Mouse (Mus musculus): ENCODE data around the gene Gm20518.

The Gm20518 gene

DNA sequence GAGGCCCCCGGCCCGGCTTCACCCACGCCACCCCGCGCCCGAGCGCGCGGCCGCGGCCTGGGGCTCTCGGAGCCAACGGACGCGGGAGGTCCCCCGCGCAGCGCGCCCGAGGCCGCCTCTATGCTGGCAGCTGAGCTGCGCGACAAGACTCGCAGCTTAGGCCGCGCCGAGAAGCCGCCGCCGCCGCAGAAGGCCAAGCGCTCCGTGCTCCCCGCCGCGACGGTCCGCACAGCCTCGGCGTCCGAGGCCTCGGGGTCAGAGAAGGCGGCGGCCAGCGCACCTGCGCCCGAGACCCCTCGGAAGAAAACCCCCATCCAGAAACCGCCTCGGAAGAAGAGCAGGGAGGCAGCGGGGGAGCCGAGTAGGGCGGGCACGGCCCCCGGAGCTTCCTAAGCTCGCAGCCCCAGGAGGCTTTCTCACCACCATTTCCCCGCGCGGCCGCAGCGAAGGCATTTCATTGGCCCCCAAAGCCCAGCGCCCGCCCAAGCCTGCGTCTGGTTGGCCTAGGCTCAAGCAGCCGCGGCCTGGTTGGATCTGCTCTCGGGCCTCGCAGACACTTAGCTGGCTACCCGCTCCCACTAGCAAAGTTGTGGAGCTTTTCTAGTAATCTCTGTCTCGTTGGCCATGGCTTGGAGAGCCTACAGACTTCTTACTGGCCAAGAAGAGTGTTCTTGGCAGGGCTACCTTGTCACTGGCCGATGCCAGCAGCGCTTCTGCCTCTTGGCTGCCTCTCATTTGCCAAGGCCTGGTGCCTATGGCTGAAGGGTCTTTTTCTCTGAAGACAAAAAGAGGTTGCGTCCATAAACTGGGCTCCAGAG, 84.1 kb downstream of the Gm20518 start:
- DNase-seq (ENCODE audit: extremely low read depth, low read depth, low spot score), result no peak

DNA sequence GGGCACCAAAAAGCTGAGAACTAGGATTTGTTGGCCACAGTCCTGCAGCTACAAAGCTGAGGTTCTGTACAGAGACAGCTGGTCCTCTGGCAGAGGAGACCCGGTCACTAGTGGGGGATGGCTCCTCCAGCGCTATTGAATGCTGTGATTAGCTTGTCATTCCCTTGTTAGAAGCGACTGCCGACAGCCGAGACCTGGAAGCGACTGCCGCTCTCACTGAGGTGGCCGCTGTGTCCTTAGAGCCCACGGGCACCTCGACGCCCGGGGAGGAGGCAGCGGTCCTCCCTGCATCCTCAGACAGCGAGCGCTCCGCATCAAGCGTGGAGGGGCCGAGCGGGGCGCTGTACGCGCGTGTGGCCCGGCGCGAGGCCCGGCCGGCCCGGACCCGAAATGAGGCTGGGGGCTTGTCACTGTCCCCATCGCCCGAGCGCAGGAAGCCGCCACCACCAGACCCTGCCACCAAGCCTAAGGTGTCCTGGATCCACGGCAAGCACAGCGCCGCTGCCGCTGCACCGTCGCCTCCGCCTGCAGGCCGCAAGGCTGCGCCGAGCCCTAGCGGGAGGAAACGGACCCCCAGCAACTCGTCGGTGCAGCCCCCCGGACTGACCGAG, 84.8 kb downstream of the Gm20518 start:
- no peak for DNase-seq (ENCODE audit: extremely low read depth, low read depth, low spot score)

DNA sequence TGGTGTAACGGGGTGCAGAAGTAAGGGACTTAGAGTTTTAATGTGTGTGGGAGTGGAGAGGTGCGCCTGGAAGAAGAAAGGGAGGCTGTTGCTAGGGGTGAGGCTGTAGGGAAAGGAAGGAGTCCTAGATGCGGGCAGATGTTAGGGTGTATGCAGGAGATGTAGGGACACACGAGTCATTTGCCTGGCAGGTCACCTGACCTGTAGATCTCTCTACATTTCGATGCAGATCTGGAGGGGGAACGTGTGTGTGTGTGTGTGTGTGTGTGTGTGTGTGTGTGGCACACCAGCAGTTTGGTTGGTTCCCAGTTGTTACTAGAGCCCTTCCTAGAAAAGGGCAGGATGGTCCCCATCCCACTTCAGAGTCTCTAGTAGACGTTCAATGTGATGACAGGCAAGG, 86.5 kb downstream of the Gm20518 start:
- DNase-seq (ENCODE audit: extremely low read depth, low read depth, low spot score), result no peak

DNA sequence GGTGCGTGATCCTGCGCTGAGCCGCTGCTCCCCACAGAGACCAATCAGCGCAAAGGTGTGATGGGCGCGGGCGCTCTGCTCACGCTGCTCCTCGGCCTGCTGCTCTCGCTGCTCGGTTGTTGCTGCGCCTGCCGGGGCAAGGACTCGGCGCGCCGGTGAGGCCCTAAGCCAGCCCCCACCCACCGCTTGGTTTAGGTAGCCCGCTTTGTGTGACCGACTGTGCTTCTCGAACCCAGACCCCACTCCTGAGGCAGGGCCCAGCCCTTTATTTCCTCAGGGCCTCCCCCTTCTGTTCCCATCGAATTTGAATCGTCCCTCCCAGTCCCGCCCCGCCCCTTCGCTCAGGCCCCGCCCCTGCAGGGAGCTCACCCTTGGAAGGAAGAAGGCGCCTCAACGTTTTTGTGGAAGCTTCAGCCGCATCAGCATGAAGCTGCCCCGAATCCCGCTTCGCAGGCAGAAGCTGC, 87.0 kb downstream of the Gm20518 start:
- DNase-seq (ENCODE audit: extremely low read depth, low read depth, low spot score), result no peak

DNA sequence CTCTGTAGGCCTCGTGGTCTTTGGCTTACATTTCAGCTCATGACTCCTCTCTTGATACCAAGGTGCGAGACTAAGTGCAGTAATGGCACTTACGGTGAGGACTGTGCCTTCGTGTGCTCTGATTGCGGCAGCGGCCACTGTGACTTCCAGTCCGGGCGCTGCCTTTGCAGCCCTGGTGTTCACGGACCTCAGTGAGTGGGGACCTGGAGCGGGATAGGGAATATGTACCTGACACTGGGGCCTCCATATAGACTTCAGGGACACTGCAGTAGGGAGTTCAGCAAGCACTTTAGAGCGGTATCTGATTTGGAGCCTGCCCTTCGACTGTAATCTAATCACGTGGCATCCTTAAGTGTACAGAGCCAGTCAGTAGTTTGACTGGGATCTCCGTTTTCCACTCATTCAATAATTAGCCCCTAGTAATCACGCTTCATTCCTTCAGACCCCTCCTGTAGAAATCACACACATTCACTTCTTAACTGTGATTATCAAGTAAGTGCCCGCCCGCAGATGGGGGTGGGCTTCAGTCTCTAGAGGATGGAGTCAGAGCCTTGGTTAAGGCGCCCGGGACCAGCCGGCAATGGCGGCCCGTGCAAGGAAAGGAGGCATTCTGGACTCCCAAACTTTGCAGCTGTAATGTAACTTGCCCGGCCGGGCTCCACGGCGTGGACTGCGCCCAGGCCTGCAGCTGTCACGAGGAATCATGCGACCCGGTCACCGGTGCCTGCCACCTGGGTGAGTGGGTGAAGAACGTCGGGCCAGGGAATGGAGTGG, 87.6 kb downstream of the Gm20518 start:
- DNase-seq (ENCODE audit: extremely low read depth, low read depth, low spot score), result no peak

DNA sequence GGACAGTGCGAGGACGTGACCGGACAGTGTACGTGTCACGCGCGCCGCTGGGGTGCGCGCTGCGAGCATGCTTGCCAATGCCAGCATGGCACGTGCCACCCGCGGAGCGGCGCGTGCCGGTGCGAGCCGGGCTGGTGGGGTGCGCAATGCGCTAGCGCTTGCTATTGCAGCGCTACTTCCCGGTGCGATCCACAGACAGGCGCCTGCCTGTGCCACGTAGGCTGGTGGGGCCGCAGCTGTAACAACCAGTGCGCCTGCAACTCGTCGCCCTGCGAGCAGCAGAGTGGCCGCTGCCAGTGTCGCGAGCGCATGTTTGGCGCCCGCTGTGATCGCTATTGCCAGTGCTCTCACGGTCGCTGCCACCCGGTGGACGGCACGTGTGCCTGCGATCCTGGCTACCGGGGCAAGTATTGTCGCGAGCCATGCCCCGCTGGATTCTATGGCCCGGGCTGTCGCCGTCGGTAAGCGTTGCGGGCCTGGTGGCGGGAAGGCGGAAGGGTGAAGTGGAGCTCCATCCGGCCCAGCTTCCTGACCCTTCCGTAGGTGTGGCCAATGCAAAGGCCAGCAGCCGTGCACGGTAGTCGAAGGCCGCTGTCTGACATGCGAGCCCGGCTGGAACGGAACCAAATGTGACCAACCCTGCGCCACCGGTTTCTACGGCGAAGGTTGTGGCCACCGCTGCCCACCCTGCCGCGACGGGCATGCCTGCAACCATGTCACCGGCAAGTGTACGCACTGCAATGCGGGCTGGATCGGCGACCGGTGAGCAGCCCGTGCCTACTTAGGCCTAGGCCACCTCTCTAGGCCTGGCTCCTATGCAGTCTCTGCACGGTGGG, 88.4 kb downstream of the Gm20518 start:
- no peak for DNase-seq (ENCODE audit: extremely low read depth, low read depth, low spot score)

DNA sequence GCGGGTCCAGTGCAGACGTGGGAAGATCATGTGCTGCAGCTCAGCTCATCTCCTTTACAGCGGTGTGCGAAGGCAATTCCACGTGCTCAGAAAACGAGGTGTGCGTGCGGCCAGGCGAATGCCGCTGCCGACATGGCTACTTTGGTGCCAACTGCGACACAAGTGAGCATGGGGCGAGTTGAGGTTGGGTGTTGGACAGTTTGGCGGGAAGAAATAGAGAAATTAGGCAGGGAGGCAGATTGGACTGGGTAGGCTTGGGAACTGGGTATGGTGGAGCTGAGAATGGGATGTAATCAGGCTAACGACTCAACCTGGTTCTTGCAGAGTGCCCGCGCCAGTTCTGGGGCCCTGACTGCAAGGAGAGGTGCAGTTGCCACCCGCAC, 89.0 kb downstream of the Gm20518 start:
- no peak for DNase-seq (ENCODE audit: extremely low read depth, low read depth, low spot score)

DNA sequence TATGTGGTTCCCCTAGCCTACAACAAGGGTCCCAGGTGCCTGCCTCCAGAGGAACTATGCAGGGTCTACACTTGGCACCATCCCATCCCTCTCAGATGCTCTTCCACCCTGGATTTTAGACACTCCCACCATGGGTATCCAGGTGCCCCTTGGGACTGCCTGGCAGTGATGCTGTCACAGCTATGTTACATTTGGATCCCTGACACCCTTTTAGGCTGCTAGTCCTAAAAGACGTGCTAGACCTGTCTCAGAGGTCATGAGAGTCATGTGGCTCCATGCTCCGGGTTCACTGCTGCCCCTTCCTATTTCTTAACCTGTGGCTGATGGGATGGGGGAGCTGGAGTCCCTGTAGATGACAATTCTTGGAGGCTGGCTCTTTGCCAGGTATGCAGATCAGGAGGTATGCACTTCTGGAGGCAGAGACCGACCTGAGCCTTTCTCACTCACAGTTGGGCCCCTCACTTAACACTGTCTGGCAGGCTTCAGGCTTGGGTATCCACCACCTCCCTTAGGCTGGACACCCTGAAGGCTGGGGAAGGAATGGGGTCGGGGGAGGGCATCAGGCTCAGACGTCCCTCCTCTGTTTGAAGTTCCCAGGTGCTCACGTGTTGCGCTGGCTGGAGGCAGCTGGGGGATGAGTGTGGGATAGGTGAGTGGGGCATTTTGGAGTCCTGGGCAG, 89.6 kb downstream of the Gm20518 start:
- DNase-seq (ENCODE audit: extremely low read depth, low read depth, low spot score), result no peak

DNA sequence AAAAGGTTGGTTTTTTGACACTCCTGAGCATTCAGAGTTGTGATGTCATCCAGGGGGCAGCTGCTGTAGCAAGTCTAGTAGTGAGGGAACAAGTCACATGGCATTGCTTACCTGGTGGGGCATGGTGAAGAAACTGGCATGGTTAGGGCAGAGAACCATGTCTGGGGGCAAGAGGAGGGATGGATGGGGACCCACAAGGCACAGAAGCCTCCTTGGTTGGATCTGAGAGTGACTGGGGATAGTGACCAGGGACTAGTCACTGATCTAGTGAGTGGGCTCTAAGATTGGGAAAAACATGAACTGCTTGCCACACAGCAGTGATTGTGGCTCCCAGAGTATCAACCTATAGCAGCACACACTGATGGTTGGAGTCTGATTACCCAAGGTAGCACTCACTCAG, 91.9 kb downstream of the Gm20518 start:
- no peak for DNase-seq (ENCODE audit: extremely low read depth, low read depth, low spot score)

DNA sequence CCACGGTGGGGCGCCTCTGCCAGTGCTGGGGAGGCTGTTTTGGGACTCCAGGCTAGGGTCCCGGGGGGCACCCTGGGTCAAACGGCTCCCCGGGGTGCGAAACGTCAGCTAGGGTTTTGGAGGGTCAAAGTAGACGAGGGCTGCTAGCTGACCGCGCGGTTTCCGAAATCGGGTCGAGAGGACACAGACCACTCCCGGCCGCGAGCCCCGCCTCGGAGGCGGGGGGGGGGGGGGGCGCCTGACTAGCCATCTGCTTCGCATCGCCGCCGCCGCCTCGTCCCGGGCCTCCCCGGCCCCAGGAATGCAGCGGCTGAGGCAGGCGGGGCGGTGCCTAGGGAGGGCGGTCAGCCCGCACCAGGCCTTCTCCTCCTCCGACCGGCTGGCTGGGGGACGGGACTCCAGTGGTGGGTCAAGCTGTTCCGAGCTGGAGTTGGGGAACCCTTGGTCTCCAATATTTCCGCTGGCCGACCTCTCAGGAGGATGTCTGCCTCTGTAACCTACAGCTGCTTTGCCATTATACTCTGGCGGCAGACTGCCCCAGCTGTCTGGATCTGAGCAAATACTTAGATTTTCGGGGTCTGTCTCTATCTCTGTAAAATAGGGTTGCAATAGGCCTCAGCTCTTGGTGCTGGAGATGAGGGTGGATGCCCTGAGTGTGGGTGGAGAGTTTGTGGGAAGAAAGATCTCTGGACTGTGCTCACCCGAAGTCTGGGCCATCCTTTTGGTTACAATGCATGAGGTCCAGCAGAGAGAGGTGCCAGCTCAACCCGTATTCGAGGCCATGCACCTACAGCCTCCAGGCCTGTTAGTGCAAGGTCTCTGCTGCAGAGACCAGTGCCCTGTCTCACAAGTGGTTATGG, 92.9 kb downstream of the Gm20518 start:
- DNase-seq (ENCODE audit: extremely low read depth, low read depth, low spot score), result no peak

DNA sequence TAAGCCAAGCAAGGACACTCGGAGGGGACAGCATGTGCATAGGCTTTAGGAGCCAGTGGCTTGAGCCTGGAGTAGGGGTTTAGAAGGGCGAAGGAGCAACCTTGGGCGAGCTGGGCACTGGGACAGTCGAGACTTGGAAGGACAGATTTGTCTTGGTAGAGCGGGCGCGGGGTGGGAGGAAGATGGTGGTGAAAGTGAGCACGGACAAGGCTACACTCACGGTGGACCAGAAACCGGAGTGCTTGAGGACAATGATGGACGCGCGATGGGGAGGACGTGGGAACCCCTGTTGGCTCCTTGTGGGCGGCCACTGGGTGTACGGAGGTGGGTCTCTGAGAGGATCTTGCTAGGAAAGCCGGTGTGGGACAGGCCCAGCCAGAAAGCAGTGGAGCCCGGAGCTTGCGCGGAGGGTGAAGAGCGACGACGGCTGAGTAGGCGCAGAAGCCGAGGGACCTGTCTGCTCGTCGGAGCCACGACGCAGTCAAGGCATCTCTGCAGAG, 93.6 kb downstream of the Gm20518 start:
- DNase-seq (ENCODE audit: extremely low read depth, low read depth, low spot score), result no peak

DNA sequence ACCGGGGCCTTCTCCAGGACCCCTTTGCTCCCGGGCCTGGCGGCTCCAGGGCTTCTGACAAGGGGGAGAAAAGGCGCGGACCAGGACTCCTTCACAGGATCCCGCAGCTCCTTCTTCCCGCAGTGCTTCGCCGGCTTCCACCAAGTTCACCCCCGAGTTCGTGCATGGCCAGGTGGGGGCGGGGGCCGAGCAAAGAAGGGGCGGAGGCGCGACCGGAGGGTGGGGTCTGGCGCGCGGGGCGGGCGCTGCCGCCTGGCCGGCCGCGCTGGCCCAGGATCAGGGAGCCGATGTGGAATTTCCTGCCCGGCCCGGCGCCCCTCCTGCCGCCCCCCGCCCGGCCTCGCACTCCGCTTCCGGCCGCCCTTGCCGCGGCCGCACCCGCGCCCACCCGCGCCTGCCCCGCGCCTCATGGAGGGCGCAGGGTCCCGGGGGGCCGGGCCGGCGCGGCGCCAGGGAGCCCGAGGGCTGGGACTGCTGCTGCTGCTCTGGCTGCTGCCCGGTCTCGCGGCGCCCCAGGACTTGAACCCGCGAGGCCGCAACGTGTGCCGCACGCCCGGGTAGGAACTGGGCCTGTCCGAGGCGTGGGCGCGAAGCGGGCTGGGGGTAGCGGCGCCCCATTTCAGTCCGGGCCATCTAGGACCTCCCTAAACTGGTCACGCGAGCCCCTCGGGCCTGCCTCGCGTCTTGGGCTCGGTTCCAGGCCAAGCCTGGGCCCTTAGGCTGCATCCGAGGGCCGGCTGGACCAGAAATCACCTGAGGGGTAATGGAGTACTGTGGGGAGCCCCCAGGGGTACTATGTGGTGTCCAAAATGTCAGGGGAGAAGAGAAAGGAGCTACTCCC, 94.3 kb downstream of the Gm20518 start, which contains the start of gene Scarf2:
Gene Scarf2 (plus strand): TSS at position 312 of the 841 bp plus-strand sequence.
- no peak for DNase-seq (ENCODE audit: extremely low read depth, low read depth, low spot score)

DNA sequence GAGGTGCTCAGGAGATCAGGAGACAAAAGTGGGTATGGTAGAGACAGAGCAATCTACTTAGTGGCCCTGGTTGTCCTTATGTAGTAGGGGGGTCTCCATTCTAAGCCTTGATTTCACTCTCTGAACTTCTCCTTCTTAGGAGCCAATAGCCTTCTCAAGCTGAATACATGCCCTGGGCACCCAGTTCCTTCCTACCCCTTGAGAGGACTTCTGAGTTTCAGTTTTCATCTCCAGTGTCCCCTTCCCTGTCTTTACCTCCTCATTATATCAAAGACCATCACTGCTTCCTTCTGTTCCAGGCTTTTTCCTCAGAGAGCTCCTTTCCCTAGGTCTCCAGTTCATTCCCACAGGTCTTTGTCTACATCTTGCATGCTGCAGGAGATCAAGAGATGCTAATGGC, 95.0 kb downstream of the Gm20518 start:
- DNase-seq (ENCODE audit: extremely low read depth, low read depth, low spot score), result no peak

DNA sequence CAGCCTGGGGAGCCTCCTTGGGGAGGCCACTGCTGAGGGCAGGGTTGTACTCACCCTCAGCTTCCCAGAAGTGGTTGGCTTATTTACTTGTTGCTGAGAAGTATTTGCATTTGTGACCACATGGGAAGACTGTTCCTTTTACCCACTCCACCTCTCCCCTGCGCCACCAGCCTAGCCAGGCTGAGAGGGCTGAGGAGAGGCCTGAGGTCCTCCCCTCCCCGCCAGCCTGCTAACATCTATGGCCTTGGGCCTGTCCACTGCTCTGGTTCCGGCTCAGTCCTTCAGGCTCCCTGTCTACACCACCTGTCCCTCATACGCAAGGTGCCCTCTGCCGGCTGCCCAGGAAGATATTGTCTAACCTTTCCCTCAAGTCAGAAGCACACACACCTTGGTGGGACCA, 95.8 kb downstream of the Gm20518 start:
- no peak for DNase-seq (ENCODE audit: extremely low read depth, low read depth, low spot score)

DNA sequence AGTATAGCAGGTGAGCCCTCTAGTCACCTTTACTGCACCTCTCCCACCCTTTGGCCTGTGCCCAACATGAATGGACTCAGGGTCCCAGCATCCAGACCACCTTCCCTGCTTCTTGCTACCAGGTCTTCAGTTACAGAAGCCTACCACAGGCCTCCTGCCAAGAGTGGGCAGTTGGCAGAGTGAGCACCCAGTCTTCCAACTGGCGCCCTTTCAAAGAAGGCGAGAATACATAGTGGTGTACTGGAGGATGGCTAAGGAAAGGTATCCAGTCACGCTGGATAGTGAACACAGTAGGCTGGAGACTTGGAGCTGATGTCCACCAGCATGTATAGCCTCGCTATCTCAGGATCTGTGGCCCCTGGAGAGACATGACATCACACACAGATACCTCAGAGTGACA, 97.4 kb downstream of the Gm20518 start:
- no peak for DNase-seq (ENCODE audit: extremely low read depth, low read depth, low spot score)

DNA sequence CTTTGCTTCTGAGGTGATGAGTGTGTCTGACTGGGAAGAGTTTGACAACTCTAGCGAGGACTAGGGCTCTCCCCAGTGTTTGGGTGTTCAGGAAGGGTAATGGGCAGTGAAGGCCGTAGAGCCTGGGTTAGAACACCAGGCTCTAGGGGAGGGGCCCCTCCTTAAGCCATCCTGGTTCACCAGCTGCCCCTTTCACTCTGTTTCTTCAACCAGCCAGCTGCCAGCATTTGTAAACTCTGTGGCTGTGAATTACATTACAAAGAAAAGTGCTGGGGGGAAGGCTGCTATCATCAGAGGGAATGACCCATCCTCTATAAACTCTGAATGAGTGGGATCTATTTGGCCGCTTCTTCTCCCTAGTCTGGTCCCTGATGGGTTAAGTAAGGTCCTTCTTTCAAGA, 98.7 kb downstream of the Gm20518 start:
- no peak for DNase-seq (ENCODE audit: extremely low read depth, low read depth, low spot score)

DNA sequence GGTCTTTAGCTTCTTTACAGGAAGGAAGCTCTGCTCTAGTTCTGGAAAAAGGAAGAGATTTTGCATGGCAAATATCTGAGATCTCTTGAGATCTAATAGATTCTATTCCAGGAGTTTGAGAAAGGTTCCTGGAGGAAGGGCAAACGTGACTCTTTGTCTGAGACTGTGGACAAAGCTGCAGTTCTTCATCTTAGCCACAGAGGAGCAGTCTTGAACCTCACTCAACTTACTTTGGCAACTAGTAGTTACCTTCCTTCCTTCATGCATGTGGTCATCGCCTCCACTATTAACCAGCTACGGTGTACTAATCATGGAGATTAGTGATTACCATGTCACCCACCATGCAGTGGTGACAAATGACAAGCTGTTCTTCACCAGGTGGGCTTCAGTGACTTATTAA, 106.1 kb downstream of the Gm20518 start:
- DNase-seq (ENCODE audit: extremely low read depth, low read depth, low spot score), result no peak
